Mouse (Mus musculus) stomach, embryonic 14.5 days (tissue): ENCODE data around the gene Grhl1. TPM values are rescaled to one million over a fixed set of nuclear protein-coding genes. Genes with fewer than 3 reads are reported as not detected.
"Not testable (repeated sequence)": the region's sequence is repeated elsewhere in the genome, so short reads cannot be mapped to it uniquely, and the experiment has no call there.

ENCODE experiments used
- ATAC-seq: fragments of 200-750 bp; cut with Nextera tagmentation; 2 replicates; pipeline ENCODE4 v1.8.0; 2017; ENCODE audit warnings: low read depth, moderate TSS enrichment; ENCODE audit not compliant: insufficient number of reproducible peaks, insufficient read depth, low FRiP score
- H3K27ac ChIP-seq: fragments of 300-500 bp; sonication (generic); 2 replicates; pipeline ENCODE4 v1.5.1; 2014; ENCODE audit warnings: mild to moderate bottlenecking, low read length, moderate library complexity, mixed read lengths
- H3K27me3 ChIP-seq: fragments of 300-500 bp; sonication (generic); 2 replicates; pipeline ENCODE4 v1.6.1; 2014; ENCODE audit warnings: low read length, control low read depth, mixed read lengths; ENCODE audit not compliant: control insufficient read depth, insufficient read depth
- H3K36me3 ChIP-seq: fragments of 300-500 bp; sonication (generic); 2 replicates; pipeline ENCODE4 v1.6.1; 2014; ENCODE audit warnings: mild to moderate bottlenecking, control low read depth, low read length, moderate library complexity, mixed read lengths; ENCODE audit not compliant: control insufficient read depth, insufficient read depth
- H3K4me1 ChIP-seq: fragments of 300-500 bp; sonication (generic); 2 replicates; pipeline ENCODE4 v1.6.1; 2014; ENCODE audit warnings: low read length, control low read depth, mixed read lengths; ENCODE audit not compliant: control insufficient read depth, insufficient read depth
- H3K4me2 ChIP-seq: fragments of 300-500 bp; sonication (generic); replicated peaks from 2 replicates; pipeline ENCODE4 v1.6.1; 2014; ENCODE audit warnings: low read depth, low read length, control low read depth
- H3K4me3 ChIP-seq: fragments of 300-500 bp; sonication (generic); 2 replicates; pipeline ENCODE4 v1.5.1; 2014; ENCODE audit warnings: low read depth, low read length, control low read depth
- H3K9ac ChIP-seq: fragments of 300-500 bp; sonication (generic); replicated peaks from 2 replicates; pipeline ENCODE4 v1.6.1; 2014; ENCODE audit warnings: low read depth, mild to moderate bottlenecking, control low read depth, low read length, moderate library complexity, mixed read lengths
- H3K9me3 ChIP-seq: fragments of 300-500 bp; sonication (generic); 2 replicates; pipeline ENCODE4 v1.6.1; 2016; ENCODE audit warnings: low read depth, low read length, control low read depth; ENCODE audit not compliant: control insufficient read depth
- WGBS: fragments of 180-500 bp; shearing (Covaris S2); extraction: QIAGEN DNeasy Blood & Tissue Kit; methylation state at CpG from one replicate; pipeline ENCODE4 v1.1.7; 2014; 5-methylcytosine and 5-hydroxymethylcytosine counted together
- polyA plus RNA-seq: library from polyadenylated mRNA; unstranded; fragments of >200 nt; fragmentation: Nextera tagmentation; extraction: Ambion mirVana; gene quantifications from 2 replicates; pipeline ENCODE4 v1.2.1, GENCODE M21; 2014

The Grhl1 gene
- polyA plus RNA-seq = 2.6 and 3.8 TPM in 2 replicates

GRCm38 (mm10) chr12:24571523-24572392, at the start of gene Grhl1:
Gene Grhl1 (plus strand): TSS chr12:24572283.
- Histone ChIP-seq H3K4me1 (peaks cover 16% of the 10 kb centered on the region; the same call in 1 of the 2 replicates), H3K9me3 (no peaks in the 10 kb centered on the region), H3K27ac (no peak within 1 kb of the TSS), H3K4me3 (peak within 1 kb of the TSS; percentile 49), H3K36me3 (no peaks in the 10 kb centered on the region), H3K4me2 (peak within 1 kb of the TSS; percentile 67), H3K27me3 (no peaks in the 10 kb centered on the region), H3K9ac (peak within 1 kb of the TSS; percentile 28; the same call in 1 of the 2 replicates)
- ATAC-seq = peak; percentile 99
- 1% methylated on average over 60 of the region's 64 CpGs for WGBS

- H3K4me2 ChIP-seq, ATAC-seq, H3K4me3 ChIP-seq, H3K9ac ChIP-seq, H3K9me3 ChIP-seq, H3K36me3 ChIP-seq, H3K27me3 ChIP-seq, H3K27ac ChIP-seq, H3K4me1 ChIP-seq: not testable (repeated sequence)
- WGBS = 88% methylated on average over 7 of the region's 7 CpGs
Observed at GRCm38 (mm10) chr12:24525065-24525464, 47.0 kb upstream of the Grhl1 start.

GRCm38 (mm10) chr12:24536390-24536789, 35.7 kb upstream of the Grhl1 start:
- no peak overlapping the region for H3K9ac ChIP-seq
- no peaks in the 10 kb centered on the region for H3K36me3 ChIP-seq
- WGBS = 59% methylated on average over 5 of the region's 5 CpGs
- no peaks in the 10 kb centered on the region for H3K27me3 ChIP-seq
- H3K4me2 ChIP-seq = no peak overlapping the region
- no peaks in the 10 kb centered on the region for H3K4me1 ChIP-seq
- H3K4me3 ChIP-seq = no peak overlapping the region
- no peaks in the 10 kb centered on the region for H3K9me3 ChIP-seq
- H3K27ac ChIP-seq = no peak overlapping the region
- ATAC-seq = no peak

GRCm38 (mm10) chr12:24537201-24537600, 34.9 kb upstream of the Grhl1 start:
- WGBS = 55% methylated on average over 2 of the region's 2 CpGs
- Histone ChIP-seq H3K27me3 (no peaks in the 10 kb centered on the region), H3K27ac (no peak overlapping the region), H3K4me2 (no peak overlapping the region), H3K36me3 (no peaks in the 10 kb centered on the region), H3K4me1 (no peaks in the 10 kb centered on the region), H3K4me3 (no peak overlapping the region), H3K9ac (no peak overlapping the region), H3K9me3 (no peaks in the 10 kb centered on the region)
- no peak for ATAC-seq

GRCm38 (mm10) chr12:24537965-24538364, 34.1 kb upstream of the Grhl1 start:
- H3K4me2 ChIP-seq = no peak overlapping the region
- H3K9me3 ChIP-seq = no peaks in the 10 kb centered on the region
- no peak overlapping the region for H3K4me3 ChIP-seq
- H3K27me3 ChIP-seq = no peaks in the 10 kb centered on the region
- WGBS = 67% methylated on average over 4 of the region's 4 CpGs
- ATAC-seq = no peak
- H3K9ac ChIP-seq = no peak overlapping the region
- H3K4me1 ChIP-seq = no peaks in the 10 kb centered on the region
- H3K27ac ChIP-seq = no peak overlapping the region
- no peaks in the 10 kb centered on the region for H3K36me3 ChIP-seq

GRCm38 (mm10) chr12:24541426-24542154, 30.5 kb upstream of the Grhl1 start:
- WGBS = 81% methylated on average over 16 of the region's 16 CpGs
- Histone ChIP-seq H3K4me1 (no peaks in the 10 kb centered on the region), H3K4me3 (no peak overlapping the region), H3K9me3 (no peaks in the 10 kb centered on the region), H3K36me3 (no peaks in the 10 kb centered on the region), H3K9ac (no peak overlapping the region), H3K4me2 (no peak overlapping the region), H3K27me3 (no peaks in the 10 kb centered on the region), H3K27ac (no peak overlapping the region)
- ATAC-seq = no peak

GRCm38 (mm10) chr12:24547686-24548085, 24.4 kb upstream of the Grhl1 start:
- H3K27ac ChIP-seq = no peak overlapping the region
- H3K4me3 ChIP-seq = no peak overlapping the region
- H3K9me3 ChIP-seq = no peaks in the 10 kb centered on the region
- 82% methylated on average over 8 of the region's 8 CpGs for WGBS
- H3K36me3 ChIP-seq = peaks cover 2% of the 10 kb centered on the region; the same call in 1 of the 2 replicates
- no peak overlapping the region for H3K9ac ChIP-seq
- H3K4me2 ChIP-seq = no peak overlapping the region
- H3K27me3 ChIP-seq = no peaks in the 10 kb centered on the region
- H3K4me1 ChIP-seq = no peaks in the 10 kb centered on the region
- ATAC-seq = no peak

- no peaks in the 10 kb centered on the region for H3K9me3 ChIP-seq
- H3K27ac ChIP-seq = no peak overlapping the region
- H3K9ac ChIP-seq = no peak overlapping the region
- H3K36me3 ChIP-seq = peaks cover 2% of the 10 kb centered on the region; the same call in 1 of the 2 replicates
- no peaks in the 10 kb centered on the region for H3K27me3 ChIP-seq
- ATAC-seq = no peak
- H3K4me2 ChIP-seq = no peak overlapping the region
- WGBS = 93% methylated on average over 6 of the region's 6 CpGs
- H3K4me1 ChIP-seq = no peaks in the 10 kb centered on the region
- no peak overlapping the region for H3K4me3 ChIP-seq
Observed at GRCm38 (mm10) chr12:24548885-24549284, 23.2 kb upstream of the Grhl1 start.
